Mouse (Mus musculus) ES-Bruce4 (cell line): ENCODE measurements around the gene Apobr.

Experiments
- CTCF ChIP-seq: IDR thresholded peaks from one replicate; pipeline ENCODE4 v1.8.1; 2011; ENCODE audit warnings: low read depth, low read length
- EP300 ChIP-seq: IDR thresholded peaks from 2 replicates; pipeline ENCODE4 v1.6.1; 2011; ENCODE audit warnings: low read depth, low read length; ENCODE audit not compliant: insufficient read depth
- POLR2A ChIP-seq: IDR thresholded peaks from one replicate; pipeline ENCODE4 v1.8.1; 2011; ENCODE audit warnings: low read length; ENCODE audit not compliant: insufficient read depth

GRCm38 (mm10) chr7:126606611-126607010 lies 21.9 kb downstream of the Apobr start:
- TF ChIP-seq POLR2A (no peak), CTCF (no peak), EP300 (no peak)
